Mouse (Mus musculus) urinary bladder, adult 2 months (tissue): ENCODE measurements at regions not wholly inside any gene's neighbourhood (a gene's known extent, or its start where the extent isn't known, plus 50 kb on each side); places are given as distances from the start of the nearest gene placed in this dataset.

Experiments used
- DNase-seq: peaks from one replicate; pipeline ENCODE4 v3.0.0; 2022; ENCODE audit warnings: low spot score

DNA sequence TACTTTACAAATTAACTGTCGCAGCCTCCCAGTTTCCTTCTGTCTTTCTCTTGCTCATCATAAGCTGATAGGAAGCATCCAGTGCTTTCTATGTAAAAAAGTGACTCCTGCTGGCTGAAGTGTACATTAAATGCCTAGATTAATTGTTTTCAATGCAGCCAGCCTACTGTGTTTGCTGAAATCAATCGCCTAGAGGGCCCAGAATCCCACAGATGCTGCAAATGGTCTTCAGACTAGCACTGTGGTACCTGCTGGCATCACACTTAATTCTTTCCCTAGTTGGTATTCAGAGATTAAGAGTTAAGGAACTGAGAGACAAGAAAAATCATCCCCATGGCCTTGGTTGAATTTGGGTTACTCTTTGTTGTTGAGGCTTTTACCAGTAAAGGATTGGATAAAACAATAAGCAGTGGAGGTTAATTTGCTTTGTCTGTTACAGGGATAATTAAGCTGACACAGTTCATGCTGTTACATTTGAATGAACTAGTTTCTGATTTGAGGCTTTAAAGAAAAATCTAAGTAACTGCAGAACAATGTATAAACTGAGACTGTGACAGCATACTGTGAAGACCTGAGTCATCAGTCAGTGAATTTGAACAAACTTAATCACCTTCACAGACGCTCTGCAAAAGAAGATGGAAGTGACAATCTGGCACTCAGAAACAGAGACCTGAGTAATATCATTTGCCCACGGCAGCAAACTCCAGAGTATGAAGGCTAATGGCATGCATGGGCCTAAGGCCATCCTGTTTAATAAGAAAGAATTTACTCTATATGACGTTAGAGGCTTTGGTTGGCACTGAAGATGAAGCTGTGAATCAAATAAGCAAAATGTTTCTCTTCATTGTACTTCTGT lies 339.0 kb upstream of the Ddi1 start:
- no peak for DNase-seq
